Mouse (Mus musculus) layer of hippocampus, postnatal 10 days (tissue): Measurements from ENCODE around the gene Pip5k1b. TPM values are rescaled to one million over a fixed set of nuclear protein-coding genes. Genes with fewer than 3 reads are reported as not detected.
"Not testable (repeated sequence)": the region's sequence is repeated elsewhere in the genome, so short reads cannot be mapped to it uniquely, and the experiment has no call there.

Source experiments
- DNase-seq, 2 experiments: peaks; one replicate each; pipeline ENCODE4 v3.0.0; 2021; ENCODE audit warnings: low spot score in 2 of 2
- long read RNA-seq: library from polyadenylated mRNA; stranded (forward); transcript quantifications from one replicate; pipeline ENCODE4 v2.0.0, GENCODE M21; 2023
- total RNA-seq, 2 experiments: library from RNA; stranded (reverse); gene quantifications; 2 replicates each; pipeline ENCODE4 v1.2.3; 2021

Gene Pip5k1b
- total RNA-seq: 10 to 100 TPM; 21.6 to 21.7 TPM
- long read RNA-seq, transcript Pip5k1b-201 (15 exons, 2,573 nt): major isoform, 8 of 11 reads
- long read RNA-seq, partial matches to known transcripts: 2 of 11 reads
- long read RNA-seq, other reads (novel, unspliced or antisense): 1 of 11 reads

DNA sequence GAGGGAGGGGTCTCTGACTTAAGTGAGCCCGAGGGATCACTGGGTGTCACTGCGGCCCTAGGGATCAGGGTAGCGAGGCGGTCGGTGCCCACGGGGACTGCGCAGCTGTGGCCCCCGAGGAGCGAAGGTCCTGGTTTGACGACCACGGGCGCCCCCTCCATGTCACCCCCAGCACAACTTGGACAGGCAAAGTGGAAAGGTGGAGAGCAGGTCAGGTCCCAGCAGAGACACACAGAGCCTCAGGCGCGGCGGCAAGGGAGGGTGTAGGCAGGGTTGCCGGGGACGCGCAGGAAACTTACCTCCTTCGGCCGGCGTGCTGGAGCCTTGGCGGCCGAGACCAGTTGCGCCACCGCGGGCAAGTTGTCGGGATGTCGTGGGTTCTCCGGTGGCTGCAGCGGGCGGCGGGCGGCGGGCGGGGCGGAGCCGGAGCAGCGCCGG, at the start of gene Pip5k1b:
TSS of gene Pip5k1b (minus strand) at position 407 of the 438 bp plus-strand sequence.
- peak; percentile 51 to 63 for DNase-seq

GRCm38 (mm10) chr19:24604105-24604504, 48.4 kb upstream of the Pip5k1b start:
- DNase-seq: no peak

DNA sequence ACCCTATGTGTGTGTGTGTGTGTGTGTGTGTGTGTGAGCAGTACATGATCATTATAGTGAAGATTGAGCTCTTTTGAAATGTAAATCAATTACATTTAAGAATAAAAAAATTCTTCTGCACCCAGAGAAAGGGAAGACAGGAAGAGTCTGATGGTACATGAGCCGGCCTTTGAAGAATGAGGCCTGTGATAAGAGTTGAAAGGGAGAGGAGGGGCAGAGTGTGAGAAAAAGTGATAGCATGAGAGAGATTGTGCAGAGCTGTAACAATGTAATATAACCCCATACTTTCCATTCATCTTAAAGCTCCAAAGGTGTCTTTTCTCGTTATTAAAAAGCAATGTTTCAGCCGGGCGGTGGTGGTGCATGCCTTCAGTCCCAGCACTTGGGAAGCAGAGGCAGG, 47.8 kb upstream of the Pip5k1b start:
- DNase-seq: no peak

DNA sequence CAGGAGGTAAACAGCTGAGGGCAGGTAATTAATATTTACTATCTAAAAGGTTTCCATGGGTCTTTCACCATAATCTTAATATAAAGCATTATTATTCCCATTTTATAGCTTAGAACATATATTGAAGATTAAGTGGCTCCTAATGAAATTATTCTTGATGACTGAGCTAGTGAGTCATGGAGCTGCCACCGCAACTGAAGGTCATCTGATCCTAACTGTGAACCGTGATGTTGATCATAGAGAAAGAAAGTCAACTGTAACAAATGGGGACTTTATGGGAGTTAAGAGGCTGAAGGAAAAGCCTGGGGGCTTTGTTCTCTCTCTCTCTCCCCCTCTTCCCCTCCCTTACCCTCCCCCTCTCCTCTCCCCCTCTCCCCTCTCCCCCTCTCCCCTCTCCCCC, 31.1 kb upstream of the Pip5k1b start:
- no peak for DNase-seq

DNA sequence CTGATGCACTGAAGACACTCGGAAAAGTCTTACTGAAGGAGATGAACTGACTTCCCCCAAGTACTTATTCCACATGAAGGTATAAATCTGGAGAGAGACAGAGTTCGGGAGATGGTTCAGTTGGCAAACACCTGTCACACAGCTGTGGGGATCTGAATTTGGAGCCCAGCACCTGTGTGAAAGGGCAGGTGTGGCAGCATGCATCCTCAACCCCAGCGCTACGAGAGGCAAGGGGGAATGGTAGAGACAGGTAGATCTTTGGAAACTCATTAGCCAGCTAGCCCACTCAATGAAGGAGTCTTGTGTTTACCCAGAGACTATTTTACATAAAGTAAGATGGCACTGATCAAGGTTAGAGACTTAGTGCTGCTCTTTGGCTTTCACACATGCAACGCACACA, 29.5 kb upstream of the Pip5k1b start:
- no peak for DNase-seq

DNA sequence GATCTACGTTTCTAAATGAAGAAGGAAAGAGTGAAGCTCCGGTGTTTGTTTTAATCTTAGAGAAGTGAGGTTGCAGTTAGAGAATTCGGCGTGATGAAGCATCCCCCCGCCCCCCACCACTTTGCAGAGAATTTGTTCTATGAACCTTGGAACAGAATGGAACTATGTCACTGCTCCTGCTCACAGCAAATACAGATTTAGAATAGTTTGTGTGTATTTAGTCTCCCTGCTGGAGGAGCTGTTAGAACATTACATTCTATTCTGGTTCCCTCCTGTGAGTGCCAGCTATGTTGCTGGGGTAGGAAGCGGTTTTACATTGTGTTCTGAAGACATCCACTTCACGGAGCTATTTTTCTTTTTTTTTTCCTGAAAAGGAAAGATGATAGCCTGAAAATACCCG, 28.3 kb upstream of the Pip5k1b start:
- no peak for DNase-seq

DNA sequence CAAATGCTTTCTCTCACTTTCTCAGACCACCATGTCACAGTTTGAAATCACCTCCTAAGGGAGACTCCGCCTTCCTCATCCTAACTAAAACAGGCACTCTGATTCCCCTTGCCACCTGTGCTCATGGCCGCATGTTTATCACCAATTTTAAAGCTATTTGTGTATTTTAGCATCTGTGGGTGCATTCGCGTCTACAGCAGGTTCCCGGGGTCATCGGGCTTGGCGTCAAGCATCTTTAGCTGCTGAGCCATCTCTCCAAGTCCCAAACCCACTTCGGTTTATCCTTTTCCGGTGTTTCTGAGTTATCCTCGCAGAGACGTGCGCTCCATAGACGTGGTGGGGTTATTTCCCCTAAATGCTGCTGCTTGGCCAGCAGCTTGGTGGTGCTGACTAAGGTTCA, 20.5 kb upstream of the Pip5k1b start:
- DNase-seq: no peak

DNA sequence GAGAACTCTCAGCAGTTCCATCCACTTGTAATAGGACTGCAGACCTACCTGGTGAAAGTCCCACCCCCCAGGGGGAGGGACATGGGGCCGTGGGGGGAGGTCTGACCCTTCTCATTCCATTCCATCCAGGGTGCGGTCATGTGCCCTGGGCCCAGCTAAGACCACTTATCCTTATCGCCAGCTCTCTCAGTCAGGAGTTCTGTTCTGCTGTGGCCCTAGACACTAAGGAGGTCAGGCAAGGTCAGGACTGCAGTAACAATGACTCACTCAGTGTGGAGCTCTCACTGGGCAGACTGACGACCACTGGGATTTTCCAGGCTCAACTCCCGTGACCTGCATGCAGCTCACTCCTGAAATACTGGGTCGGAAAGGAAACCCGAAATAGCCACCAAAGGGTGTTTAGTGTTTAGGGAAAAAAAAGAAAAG, 16.1 kb upstream of the Pip5k1b start:
- no peak for DNase-seq

DNA sequence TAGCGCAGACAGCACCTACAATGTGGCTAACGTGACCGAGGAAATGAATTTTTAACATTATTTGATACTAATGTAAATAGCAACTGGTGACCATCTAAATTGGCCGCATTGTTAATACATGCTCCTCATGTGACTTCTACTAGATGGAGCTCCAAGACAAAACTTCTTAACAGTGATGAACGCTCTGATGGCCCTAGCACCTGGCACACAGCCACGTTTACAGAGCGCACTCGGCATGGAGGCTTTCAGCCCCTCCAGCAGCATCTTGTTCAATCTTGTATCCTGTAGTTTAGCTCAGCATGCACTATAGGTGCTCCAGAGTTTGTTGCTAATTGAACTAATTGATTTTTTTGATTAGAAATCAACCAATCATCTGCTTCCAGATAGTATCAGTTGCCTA, 15.3 kb upstream of the Pip5k1b start:
- DNase-seq: no peak

DNA sequence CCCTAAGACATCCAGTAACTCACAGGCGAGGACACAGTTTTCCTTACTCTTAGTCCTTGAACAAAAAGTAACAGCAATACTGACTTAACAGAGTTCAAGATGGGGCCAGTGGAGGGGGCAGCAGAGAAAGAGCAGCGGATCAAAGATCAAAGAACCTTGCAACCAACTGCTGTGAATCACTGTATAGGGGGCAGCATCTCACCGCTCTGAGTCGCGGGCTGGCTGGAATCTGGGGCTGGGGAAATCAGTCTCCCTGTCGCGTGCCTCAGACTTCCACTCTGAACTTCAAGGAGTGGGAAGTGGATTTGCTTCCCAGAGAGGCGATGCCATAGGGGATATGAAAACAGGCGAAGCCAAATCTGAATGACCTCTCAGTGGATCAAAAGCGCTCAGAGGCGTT, 1.8 kb upstream of the Pip5k1b start:
- DNase-seq: peak in 1 of 2 experiments; percentile 18

- DNase-seq: peak in 1 of 2 experiments; percentile 13
These were observed 904 bp upstream of the Pip5k1b start for GRCm38 (mm10) chr19:24556585-24556966.

GRCm38 (mm10) chr19:24555904-24556584, 372 bp upstream of the Pip5k1b start:
- peak; percentile 63 to 74 for DNase-seq

GRCm38 (mm10) chr19:24554911-24555465, 684 bp downstream of the Pip5k1b start:
- DNase-seq: peak in 1 of 2 experiments; percentile 15

- DNase-seq: no peak
These were observed 1.2 kb downstream of the Pip5k1b start for GRCm38 (mm10) chr19:24554425-24554824.

GRCm38 (mm10) chr19:24553291-24554075, 2.2 kb downstream of the Pip5k1b start:
- DNase-seq: no peak

- DNase-seq: not testable (repeated sequence)
These were observed 3.0 kb downstream of the Pip5k1b start for GRCm38 (mm10) chr19:24552641-24553040.

- no peak for DNase-seq
These were observed 4.3 kb downstream of the Pip5k1b start for GRCm38 (mm10) chr19:24551196-24551954.

- DNase-seq: no peak
These were observed 4.9 kb downstream of the Pip5k1b start for GRCm38 (mm10) chr19:24550778-24551177.

- DNase-seq: no peak
These were observed 5.7 kb downstream of the Pip5k1b start for GRCm38 (mm10) chr19:24550016-24550415.

DNA sequence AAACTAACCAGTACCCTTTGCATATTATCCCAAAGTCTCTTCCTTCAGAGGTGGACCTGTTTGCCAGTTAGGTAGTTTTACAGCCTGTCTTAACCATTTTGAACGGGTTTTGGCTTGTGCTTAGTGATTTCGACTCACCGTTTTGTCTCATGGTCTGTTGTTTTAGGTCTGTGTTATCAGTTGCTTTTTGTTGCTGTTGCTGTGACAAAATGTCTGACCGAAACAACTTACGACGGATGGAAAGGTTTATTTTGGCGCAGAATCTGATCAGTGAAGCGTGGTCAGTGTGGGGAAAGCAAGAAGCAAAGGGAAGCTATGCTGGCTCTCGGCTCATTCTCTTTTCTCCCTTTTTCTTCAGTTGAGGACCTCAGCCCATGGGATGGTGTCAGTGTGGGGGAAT, 7.3 kb downstream of the Pip5k1b start:
- no peak for DNase-seq

DNA sequence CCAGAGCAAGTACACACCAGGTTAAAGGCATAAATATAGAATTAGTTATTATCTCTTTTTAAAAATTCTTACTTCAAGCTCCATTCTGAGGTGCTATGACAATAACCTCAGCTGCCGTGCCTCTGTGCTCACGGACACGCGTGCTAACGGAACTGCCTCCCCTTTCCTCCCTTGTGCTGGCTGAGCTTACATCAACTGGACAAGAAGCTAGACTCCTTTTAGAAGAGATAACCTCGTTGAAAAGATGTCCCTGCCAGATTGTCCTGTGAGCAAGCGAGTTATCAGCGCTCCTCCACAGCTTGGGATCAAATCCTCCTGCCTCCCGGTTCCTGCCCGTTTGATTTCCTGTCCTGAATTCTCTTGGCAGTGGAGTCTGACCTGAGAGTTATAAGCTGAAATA, 9.5 kb downstream of the Pip5k1b start:
- no peak for DNase-seq
